ENCODE assay signal across 27 mouse cellular contexts in genomic region chr11:6130578-6130977, GRCm38 (mm10).
"Had no signal": no experiment of that assay in that cellular context is flagged by ENCODE, and none has a peak within 500 bp of the region (broad histone marks: within the 10 kb centered on the region; RNA-seq: fewer than 3 reads in every experiment).

No protein-coding gene starts in this region.

- H3K4me1 ChIP-seq: heart, embryonic 10.5 days; heart, embryonic 12.5 days; hindbrain, embryonic 10.5 days; hindbrain, embryonic 12.5 days; intestine, embryonic 15.5 days; limb, embryonic 10.5 days; limb, embryonic 12.5 days; liver, embryonic 13.5 days; liver, embryonic 15.5 days had no signal

- H3K4me3 ChIP-seq: gastrocnemius, adult 2 months; heart, embryonic 10.5 days; heart, embryonic 12.5 days; hindbrain, embryonic 10.5 days; hindbrain, embryonic 12.5 days; intestine, embryonic 15.5 days; limb, embryonic 10.5 days; limb, embryonic 12.5 days; liver, embryonic 13.5 days; liver, embryonic 15.5 days had no signal

- ATAC-seq: hindbrain, embryonic 16.5 days; inflammation-experienced regulatory T-cells, adult 6 months; intestine, embryonic 15.5 days; intestine, postnatal 0 days had no signal

- DNase-seq: gastrocnemius, adult 2 months; gastrocnemius, postnatal 10 days; gastrocnemius, postnatal 25 days; heart, adult 18-20 months; heart, postnatal 10 days; heart, postnatal 4 days; kidney, adult 18-20 months; kidney, adult 8-10 months; kidney, postnatal 14 days; kidney, postnatal 36 days; layer of hippocampus, adult 9-11 months; layer of hippocampus, postnatal 36 days; liver; liver, embryonic 13.5 days had no signal

- H3K27ac ChIP-seq: gastrocnemius, adult 2 months; heart, embryonic 10.5 days; hindbrain, embryonic 10.5 days; hindbrain, embryonic 12.5 days; hindbrain, embryonic 14.5 days; intestine, embryonic 15.5 days; limb, embryonic 10.5 days; limb, embryonic 12.5 days; liver, embryonic 13.5 days; liver, embryonic 15.5 days had no signal

- H3K9me3 ChIP-seq: heart, embryonic 10.5 days; heart, embryonic 12.5 days; hindbrain, embryonic 10.5 days; hindbrain, embryonic 12.5 days; intestine, embryonic 15.5 days; limb, embryonic 10.5 days; limb, embryonic 12.5 days; liver, embryonic 13.5 days; liver, embryonic 15.5 days had no signal

- H3K36me3 ChIP-seq: heart, embryonic 10.5 days; heart, embryonic 12.5 days; hindbrain, embryonic 10.5 days; hindbrain, embryonic 12.5 days; intestine, embryonic 15.5 days; limb, embryonic 10.5 days; limb, embryonic 12.5 days; liver, embryonic 13.5 days; liver, embryonic 15.5 days had no signal

- H3K27me3 ChIP-seq: heart, embryonic 12.5 days; hindbrain, embryonic 12.5 days; intestine, embryonic 15.5 days; limb, embryonic 12.5 days; liver, embryonic 13.5 days; liver, embryonic 15.5 days had no signal

- H3K4me2 ChIP-seq: heart, embryonic 12.5 days; hindbrain, embryonic 12.5 days; hindbrain, embryonic 14.5 days; intestine, embryonic 15.5 days; limb, embryonic 12.5 days; liver, embryonic 11.5 days; liver, embryonic 13.5 days; liver, embryonic 15.5 days had no signal

- H3K9ac ChIP-seq: heart, embryonic 12.5 days; hindbrain, embryonic 12.5 days; hindbrain, embryonic 14.5 days; intestine, embryonic 15.5 days; limb, embryonic 12.5 days; liver, embryonic 13.5 days; liver, embryonic 15.5 days had no signal
